Mouse (Mus musculus): ENCODE results near the gene Trim63.

DNA sequence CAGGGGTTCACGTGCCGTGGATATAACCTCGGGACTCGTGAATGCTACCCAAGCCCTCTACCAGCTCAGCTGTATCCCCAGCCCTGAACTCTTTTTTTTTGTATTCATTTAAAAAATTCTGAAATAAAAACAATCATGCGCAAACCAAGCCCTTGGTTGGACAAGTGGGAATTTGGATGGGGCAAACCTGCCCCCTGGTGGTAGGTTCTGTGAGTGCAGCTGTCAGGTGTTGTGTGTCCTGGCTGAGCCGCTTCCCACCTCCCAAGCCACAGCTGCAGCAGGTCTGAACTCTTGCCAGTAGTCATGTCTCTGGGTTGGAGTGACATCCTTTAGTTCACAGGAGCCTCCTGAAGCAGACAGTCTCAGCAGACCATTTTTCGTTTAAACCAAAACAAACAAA is 22.9 kb upstream of the Trim63 start:
- TF ChIP-seq POLR2A (IDR thresholded peaks at IDR 0.05; ENCODE audit: low read depth, low read length) (no peak), CTCF (IDR thresholded peaks at IDR 0.05; ENCODE audit: extremely low read depth, insufficient read length, insufficient replicate concordance, low read depth, low read length) (peak; percentile 96)

All from small intestine, adult 2 months (tissue).